Mouse (Mus musculus): Measurements from ENCODE around the gene Gm20388. TPM values are rescaled to one million over a fixed set of nuclear protein-coding genes. Genes with fewer than 3 reads are reported as not detected.

Gm20388 gene
- polyA plus RNA-seq, 1 experiment from 2014 or later = not detected

DNA sequence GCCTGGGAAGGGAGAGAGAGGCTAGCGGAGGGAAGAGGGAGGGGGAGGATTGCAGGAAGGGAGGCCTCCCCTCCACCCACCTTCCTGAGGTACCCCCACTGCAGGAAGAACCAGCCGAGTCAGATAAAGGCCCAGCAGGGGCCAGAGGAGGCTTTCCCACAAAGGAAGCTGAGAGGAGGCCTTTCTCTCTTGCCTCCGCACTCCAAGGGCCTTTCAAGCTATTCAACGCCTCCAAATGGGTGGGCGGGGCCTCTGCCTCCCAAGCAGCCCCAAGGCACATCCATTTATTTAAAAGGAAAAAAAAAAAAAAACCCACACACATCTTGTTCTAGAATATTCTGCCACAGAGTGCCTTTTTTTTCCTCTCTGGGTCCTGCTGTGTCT lies 424.2 kb downstream of the Gm20388 start:
- no peaks in the 10 kb centered on the region for H3K27me3 ChIP-seq (ENCODE audit: control insufficient read depth, insufficient read depth, low read length)
- ATAC-seq (ENCODE audit: low FRiP score) (peak; percentile 51), DNase-seq (ENCODE audit: low spot score, missing footprints) (peak; percentile 96)
- no peaks in the 10 kb centered on the region for H3K9me3 ChIP-seq (ENCODE audit: control insufficient read depth, low read length)
- H3K4me3 ChIP-seq (ENCODE audit: low read depth, low read length) = no peak overlapping the region
- 2% methylated on average over 5 of the region's 5 CpGs for WGBS
- H3K36me3 ChIP-seq (ENCODE audit: control insufficient read depth, insufficient read depth, low read length) = no peaks in the 10 kb centered on the region
- H3K4me2 ChIP-seq = no peak overlapping the region
- H3K9ac ChIP-seq (ENCODE audit: low read length) = peak overlapping the region; percentile 54
- H3K4me1 ChIP-seq (ENCODE audit: control insufficient read depth, insufficient read depth, low read length) = peaks cover 39% of the 10 kb centered on the region
- H3K27ac ChIP-seq (ENCODE audit: low read depth, low read length) = peak overlapping the region; percentile 93

DNA sequence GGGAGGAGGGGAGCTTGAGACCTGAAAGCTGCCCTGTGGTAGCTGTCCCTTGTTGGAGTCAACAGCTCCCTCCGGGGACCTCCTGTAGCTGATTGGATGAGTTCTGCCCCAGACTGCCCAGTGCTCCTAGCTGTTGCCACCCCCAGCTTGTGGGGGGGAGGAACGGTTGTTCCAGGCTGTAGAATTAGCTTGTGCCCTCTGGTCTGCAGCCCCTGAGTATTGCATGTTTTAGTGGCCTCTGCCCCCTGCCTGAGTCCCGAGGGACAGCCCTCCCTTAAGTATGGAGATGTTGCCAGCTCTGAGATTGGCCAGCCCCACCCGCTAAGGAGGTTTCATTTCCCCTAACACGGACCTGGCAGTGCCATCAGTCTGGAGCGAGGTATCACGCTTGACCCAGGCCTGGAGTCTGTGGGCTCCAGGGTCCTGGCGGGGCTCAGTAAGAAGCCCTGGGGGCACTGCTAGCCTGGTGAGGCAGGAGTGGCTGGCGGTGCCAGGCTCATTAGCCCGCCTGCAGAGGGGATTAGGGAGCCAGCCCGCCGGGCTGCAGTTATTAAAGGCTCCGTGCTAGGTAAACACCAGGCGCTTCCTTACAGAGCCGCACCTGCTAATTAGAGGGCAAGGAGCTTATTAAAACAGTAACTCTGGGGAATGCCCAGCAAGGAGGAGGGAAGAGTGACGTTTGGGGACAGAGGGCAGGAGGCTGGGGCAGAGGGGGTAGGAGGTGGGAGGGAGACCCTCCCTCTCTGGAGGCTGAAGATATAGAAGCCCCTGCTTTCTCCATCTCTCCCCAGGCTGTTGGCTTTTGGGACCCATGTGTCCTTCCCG lies 424.8 kb downstream of the Gm20388 start:
- no peak overlapping the region for H3K4me3 ChIP-seq (ENCODE audit: low read depth, low read length)
- DNase-seq (ENCODE audit: low spot score, missing footprints) (peak; percentile 98), ATAC-seq (ENCODE audit: low FRiP score) (peak; percentile 70)
- H3K9me3 ChIP-seq (ENCODE audit: control insufficient read depth, low read length) = no peaks in the 10 kb centered on the region
- 1% methylated on average over 17 of the region's 17 CpGs for WGBS
- H3K9ac ChIP-seq (ENCODE audit: low read length) = peak overlapping the region; percentile 54
- H3K36me3 ChIP-seq (ENCODE audit: control insufficient read depth, insufficient read depth, low read length) = no peaks in the 10 kb centered on the region
- peak overlapping the region; percentile 93 for H3K27ac ChIP-seq (ENCODE audit: low read depth, low read length)
- H3K4me1 ChIP-seq (ENCODE audit: control insufficient read depth, insufficient read depth, low read length) = peaks cover 39% of the 10 kb centered on the region
- H3K4me2 ChIP-seq = peak overlapping the region; percentile 39
- H3K27me3 ChIP-seq (ENCODE audit: control insufficient read depth, insufficient read depth, low read length) = no peaks in the 10 kb centered on the region

DNA sequence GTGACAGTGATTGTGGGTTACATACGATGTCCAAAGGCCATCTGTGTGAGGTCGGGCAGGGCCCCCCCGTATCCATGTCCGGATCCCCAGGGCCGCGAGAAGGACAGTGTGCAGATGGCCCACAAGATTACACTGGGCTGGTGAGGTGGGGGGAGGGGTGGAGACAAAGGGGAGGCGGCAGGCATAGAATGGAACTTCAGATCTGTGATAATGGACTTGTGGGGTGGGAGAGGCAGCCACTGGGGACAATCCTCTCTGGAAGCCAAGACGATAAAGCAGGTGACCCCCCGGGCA lies 425.4 kb downstream of the Gm20388 start:
- Histone ChIP-seq H3K4me2 (peak overlapping the region; percentile 39), H3K4me1 (ENCODE audit: control insufficient read depth, insufficient read depth, low read length) (peaks cover 39% of the 10 kb centered on the region), H3K9me3 (ENCODE audit: control insufficient read depth, low read length) (no peaks in the 10 kb centered on the region), H3K9ac (ENCODE audit: low read length) (peak overlapping the region; percentile 54), H3K36me3 (ENCODE audit: control insufficient read depth, insufficient read depth, low read length) (no peaks in the 10 kb centered on the region), H3K27me3 (ENCODE audit: control insufficient read depth, insufficient read depth, low read length) (no peaks in the 10 kb centered on the region), H3K4me3 (ENCODE audit: low read depth, low read length) (no peak overlapping the region), H3K27ac (ENCODE audit: low read depth, low read length) (peak overlapping the region; percentile 93)
- ATAC-seq (ENCODE audit: low FRiP score) (peak; percentile 79), DNase-seq (ENCODE audit: low spot score, missing footprints) (peak; percentile 96)
- WGBS = 1% methylated on average over 9 of the region's 9 CpGs

DNA sequence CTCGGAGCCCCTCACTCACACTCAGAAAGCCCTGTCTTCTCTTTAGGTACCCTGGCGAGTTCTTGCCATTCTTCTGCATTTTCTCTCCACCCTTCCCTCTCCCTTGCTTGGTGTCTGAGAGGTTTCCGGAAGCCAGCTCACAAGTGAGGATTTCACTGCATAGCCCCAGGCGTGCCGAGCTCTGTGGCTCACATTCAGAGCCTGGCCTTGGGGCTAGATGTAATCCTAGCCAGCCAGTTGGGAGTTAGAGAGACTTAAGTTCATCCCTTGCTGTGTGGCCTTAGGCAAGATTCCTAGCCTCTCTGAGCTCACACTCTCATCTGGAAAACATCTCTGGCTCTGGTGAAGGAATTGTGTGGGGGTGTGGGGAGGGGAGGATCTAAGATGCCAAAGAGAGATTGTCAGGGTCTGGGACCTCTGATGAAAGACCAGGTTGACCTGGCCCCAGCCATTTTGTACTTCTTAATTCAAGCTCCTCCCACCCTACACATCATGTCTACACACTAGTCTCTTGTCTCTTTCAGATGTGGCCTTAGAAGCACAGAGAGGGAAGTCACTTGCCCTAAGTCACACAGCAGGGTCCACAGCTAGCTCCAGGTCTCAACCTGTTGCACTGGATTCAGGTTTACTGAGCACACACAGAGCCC lies 426.4 kb downstream of the Gm20388 start:
- no peak overlapping the region for H3K4me3 ChIP-seq (ENCODE audit: low read depth, low read length)
- no peak for ATAC-seq (ENCODE audit: low FRiP score)
- H3K4me1 ChIP-seq (ENCODE audit: control insufficient read depth, insufficient read depth, low read length) = peaks cover 45% of the 10 kb centered on the region
- no peaks in the 10 kb centered on the region for H3K9me3 ChIP-seq (ENCODE audit: control insufficient read depth, low read length)
- no peak for DNase-seq (ENCODE audit: low spot score, missing footprints)
- no peaks in the 10 kb centered on the region for H3K36me3 ChIP-seq (ENCODE audit: control insufficient read depth, insufficient read depth, low read length)
- peak overlapping the region; percentile 93 for H3K27ac ChIP-seq (ENCODE audit: low read depth, low read length)
- H3K9ac ChIP-seq (ENCODE audit: low read length) = no peak overlapping the region
- no peak overlapping the region for H3K4me2 ChIP-seq
- no peaks in the 10 kb centered on the region for H3K27me3 ChIP-seq (ENCODE audit: control insufficient read depth, insufficient read depth, low read length)
- WGBS = 43% methylated on average over 5 of the region's 5 CpGs

DNA sequence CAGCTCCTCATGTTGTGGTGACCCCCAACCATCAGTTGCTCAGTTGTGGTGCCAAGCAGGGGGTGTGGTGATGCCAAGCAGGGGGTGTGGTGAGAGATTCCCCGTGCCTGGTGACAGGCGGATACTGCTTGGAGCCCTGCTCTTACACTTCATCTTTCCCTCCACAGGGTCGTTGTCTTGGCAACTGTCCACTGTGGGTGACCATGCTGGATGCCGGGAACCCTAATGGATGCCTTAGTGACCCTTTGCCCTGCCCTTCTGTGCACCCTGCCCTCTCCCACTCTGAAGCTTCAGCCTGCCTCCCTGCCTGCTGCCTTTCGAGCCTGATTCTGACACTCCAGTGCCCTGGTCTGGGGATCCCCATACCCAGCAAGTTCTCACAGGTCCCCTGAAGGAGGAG lies 427.0 kb downstream of the Gm20388 start:
- no peak overlapping the region for H3K9ac ChIP-seq (ENCODE audit: low read length)
- ATAC-seq (ENCODE audit: low FRiP score) = no peak
- H3K27me3 ChIP-seq (ENCODE audit: control insufficient read depth, insufficient read depth, low read length) = no peaks in the 10 kb centered on the region
- H3K36me3 ChIP-seq (ENCODE audit: control insufficient read depth, insufficient read depth, low read length) = no peaks in the 10 kb centered on the region
- no peaks in the 10 kb centered on the region for H3K9me3 ChIP-seq (ENCODE audit: control insufficient read depth, low read length)
- H3K4me2 ChIP-seq = no peak overlapping the region
- H3K27ac ChIP-seq (ENCODE audit: low read depth, low read length) = no peak overlapping the region
- no peak overlapping the region for H3K4me3 ChIP-seq (ENCODE audit: low read depth, low read length)
- DNase-seq (ENCODE audit: low spot score, missing footprints) = no peak
- WGBS = 36% methylated on average over 5 of the region's 5 CpGs
- H3K4me1 ChIP-seq (ENCODE audit: control insufficient read depth, insufficient read depth, low read length) = peaks cover 45% of the 10 kb centered on the region

DNA sequence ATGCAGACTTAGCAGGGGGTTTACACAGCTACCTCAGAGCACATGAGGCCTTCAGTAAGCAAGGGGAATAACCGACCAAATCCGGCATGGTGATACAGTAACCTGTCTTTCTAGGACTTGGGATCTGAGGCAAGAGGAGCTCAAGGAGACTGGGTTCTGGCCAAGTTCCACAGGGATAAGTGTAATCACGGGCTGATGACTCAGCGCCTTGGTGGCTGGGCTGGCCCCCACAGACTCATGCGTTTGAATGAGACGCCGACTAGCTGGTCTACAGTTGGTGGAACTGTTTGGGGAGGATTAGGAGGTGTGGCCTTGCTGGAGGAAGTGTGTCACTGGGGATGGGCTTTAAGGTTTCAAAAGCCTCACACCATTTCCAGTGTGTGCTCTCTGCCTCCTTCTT lies 428.0 kb downstream of the Gm20388 start:
- no peaks in the 10 kb centered on the region for H3K36me3 ChIP-seq (ENCODE audit: control insufficient read depth, insufficient read depth, low read length)
- H3K9ac ChIP-seq (ENCODE audit: low read length) = no peak overlapping the region
- ATAC-seq (ENCODE audit: low FRiP score) (no peak), DNase-seq (ENCODE audit: low spot score, missing footprints) (no peak)
- H3K4me1 ChIP-seq (ENCODE audit: control insufficient read depth, insufficient read depth, low read length) = peaks cover 48% of the 10 kb centered on the region
- WGBS = 98% methylated on average over 7 of the region's 7 CpGs
- no peak overlapping the region for H3K4me2 ChIP-seq
- no peaks in the 10 kb centered on the region for H3K27me3 ChIP-seq (ENCODE audit: control insufficient read depth, insufficient read depth, low read length)
- no peak overlapping the region for H3K27ac ChIP-seq (ENCODE audit: low read depth, low read length)
- no peaks in the 10 kb centered on the region for H3K9me3 ChIP-seq (ENCODE audit: control insufficient read depth, low read length)
- H3K4me3 ChIP-seq (ENCODE audit: low read depth, low read length) = no peak overlapping the region

- WGBS = 63% methylated on average over 7 of the region's 8 CpGs
- ATAC-seq (ENCODE audit: low FRiP score) (no peak), DNase-seq (ENCODE audit: low spot score, missing footprints) (no peak)
Observed at GRCm38 (mm10) chr8:120339743-120340142, 429.1 kb downstream of the Gm20388 start.

GRCm38 (mm10) chr8:120341124-120341523 lies 430.5 kb downstream of the Gm20388 start:
- no peak for ATAC-seq (ENCODE audit: low FRiP score)
- Histone ChIP-seq H3K9me3 (ENCODE audit: control insufficient read depth, low read length) (no peaks in the 10 kb centered on the region), H3K4me2 (no peak overlapping the region), H3K36me3 (ENCODE audit: control insufficient read depth, insufficient read depth, low read length) (no peaks in the 10 kb centered on the region), H3K27ac (ENCODE audit: low read depth, low read length) (0 out of 2 replicates have a peak overlapping the region, but pooled peaks have one; percentile 3), H3K27me3 (ENCODE audit: control insufficient read depth, insufficient read depth, low read length) (no peaks in the 10 kb centered on the region), H3K4me1 (ENCODE audit: control insufficient read depth, insufficient read depth, low read length) (peaks cover 41% of the 10 kb centered on the region), H3K9ac (ENCODE audit: low read length) (peak overlapping the region; percentile 14), H3K4me3 (ENCODE audit: low read depth, low read length) (no peak overlapping the region)
- no peak for DNase-seq (ENCODE audit: low spot score, missing footprints)
- WGBS = 52% methylated on average over 10 of the region's 10 CpGs

More at GRCm38 (mm10) chr8:120339743-120340142, 429.1 kb downstream of the Gm20388 start:
- Histone ChIP-seq H3K27ac (ENCODE audit: low read depth, low read length) (no peak overlapping the region), H3K4me2 (no peak overlapping the region), H3K9ac (ENCODE audit: low read length) (no peak overlapping the region), H3K4me3 (ENCODE audit: low read depth, low read length) (no peak overlapping the region), H3K36me3 (ENCODE audit: control insufficient read depth, insufficient read depth, low read length) (no peaks in the 10 kb centered on the region), H3K9me3 (ENCODE audit: control insufficient read depth, low read length) (no peaks in the 10 kb centered on the region), H3K27me3 (ENCODE audit: control insufficient read depth, insufficient read depth, low read length) (no peaks in the 10 kb centered on the region), H3K4me1 (ENCODE audit: control insufficient read depth, insufficient read depth, low read length) (peaks cover 52% of the 10 kb centered on the region)

DNA sequence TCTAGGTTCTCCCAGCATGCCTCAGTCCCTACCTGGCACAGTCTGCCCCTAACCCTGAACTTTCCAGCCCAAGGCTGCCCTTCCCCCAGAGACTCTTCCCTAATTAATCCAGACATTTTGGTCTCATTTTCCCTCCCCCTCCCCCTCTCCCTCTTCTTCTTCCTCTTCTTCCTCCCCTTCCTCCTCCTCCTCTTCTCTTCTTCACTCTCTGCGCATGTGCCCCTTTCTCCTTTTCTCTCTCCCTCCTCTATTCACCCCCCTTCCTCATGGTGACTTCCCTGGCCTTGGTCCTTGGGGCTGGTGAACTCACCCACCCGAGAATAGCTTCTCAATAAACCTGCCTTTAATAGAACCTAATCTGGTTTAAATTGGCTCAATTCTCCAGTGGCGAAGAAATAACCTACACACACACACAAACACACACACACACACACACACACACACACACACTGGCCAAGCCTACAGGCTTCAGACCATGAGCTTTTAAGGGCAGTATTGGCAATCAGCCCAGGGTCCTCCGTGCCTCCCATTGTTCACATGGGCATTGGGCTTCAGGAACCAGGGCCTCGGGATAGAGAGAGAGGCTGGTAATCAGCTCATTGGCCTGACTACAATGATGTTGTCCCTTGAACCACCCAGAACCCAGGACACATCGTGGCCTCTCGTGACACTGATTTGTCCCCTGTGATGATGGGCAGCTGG lies 432.4 kb downstream of the Gm20388 start:
- DNase-seq (ENCODE audit: low spot score, missing footprints) (no peak), ATAC-seq (ENCODE audit: low FRiP score) (no peak)
- 78% methylated on average over 7 of the region's 7 CpGs for WGBS
- Histone ChIP-seq H3K4me3 (ENCODE audit: low read depth, low read length) (no peak overlapping the region), H3K9me3 (ENCODE audit: control insufficient read depth, low read length) (no peaks in the 10 kb centered on the region), H3K27ac (ENCODE audit: low read depth, low read length) (no peak overlapping the region), H3K4me1 (ENCODE audit: control insufficient read depth, insufficient read depth, low read length) (peaks cover 37% of the 10 kb centered on the region), H3K9ac (ENCODE audit: low read length) (peak overlapping the region; percentile 9; the same call in 1 of the 2 replicates), H3K4me2 (no peak overlapping the region), H3K36me3 (ENCODE audit: control insufficient read depth, insufficient read depth, low read length) (no peaks in the 10 kb centered on the region), H3K27me3 (ENCODE audit: control insufficient read depth, insufficient read depth, low read length) (no peaks in the 10 kb centered on the region; the same call in 1 of the 2 replicates)

Measured in midbrain, embryonic 11.5 days (tissue).